Mouse (Mus musculus) adrenal gland, postnatal 25 days (tissue): ENCODE data around the gene Eef1g. TPM values are rescaled to one million over a fixed set of nuclear protein-coding genes. Genes with fewer than 3 reads are reported as not detected.
A peak's percentile ranks its signal among the peaks of the same experiment; 100 is the strongest.

ENCODE experiments used
- DNase-seq: peaks from one replicate; pipeline ENCODE4 v3.0.0; 2021; ENCODE audit warnings: mixed read lengths
- long read RNA-seq: library from polyadenylated mRNA; stranded (forward); transcript quantifications from one replicate; pipeline ENCODE4 v2.0.0, GENCODE M21; 2021
- total RNA-seq: library from RNA; stranded (reverse); gene quantifications from 2 replicates; pipeline ENCODE4 v1.2.3, GENCODE M21; 2021

Eef1g gene
- 327 and 416 TPM in 2 replicates for total RNA-seq
- long read RNA-seq, transcript Eef1g-201 (10 exons, 1,864 nt) = major isoform, 273 of 316 reads
- long read RNA-seq, transcript Eef1g-205 (5 exons, 1,272 nt) = minor isoform, 8 of 316 reads
- long read RNA-seq, partial matches to known transcripts = 35 of 316 reads
- long read RNA-seq, other reads (novel, unspliced or antisense) = 0 of 316 reads

DNA sequence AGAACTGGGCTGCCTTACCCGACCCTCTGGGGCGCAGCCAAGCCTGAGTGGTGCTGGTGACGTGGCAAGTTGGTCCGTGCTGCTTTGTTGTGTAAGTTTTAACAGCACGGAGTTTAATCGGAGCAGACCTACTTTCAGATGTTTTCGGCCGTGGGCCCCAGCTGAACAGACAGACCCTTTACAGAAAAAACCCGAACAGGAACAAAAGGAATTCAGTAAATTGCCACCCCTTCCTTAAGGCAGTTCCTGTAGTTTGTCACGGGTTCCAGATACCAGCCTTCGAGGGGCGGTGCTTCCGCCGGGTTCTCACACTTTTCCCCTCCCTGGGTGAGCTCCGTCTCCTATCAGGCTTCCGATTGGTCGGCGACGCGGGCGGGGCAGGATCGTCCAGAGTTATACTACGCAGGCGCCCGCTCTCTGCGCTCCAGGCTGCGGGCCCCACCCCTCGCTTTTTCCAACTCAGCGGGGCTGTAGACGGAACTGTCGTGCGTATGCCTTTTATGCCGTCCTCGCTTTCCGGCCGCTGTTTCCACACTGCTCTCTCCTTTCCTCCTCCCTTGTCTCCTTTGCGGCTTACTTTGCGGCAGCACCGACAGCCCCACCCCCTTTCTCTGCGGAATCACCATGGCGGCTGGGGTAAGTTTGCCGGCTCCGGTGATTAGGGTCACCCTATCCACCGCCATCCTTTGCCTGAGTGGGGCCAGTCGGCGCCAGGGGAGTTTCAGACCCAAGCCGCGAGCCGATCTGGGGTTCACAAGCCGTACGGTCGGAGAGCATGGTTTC lies at the start of gene Eef1g:
TSS of gene Eef1g (plus strand) at position 452 of the 783 bp plus-strand sequence.
- peak; percentile 97 for DNase-seq

DNA sequence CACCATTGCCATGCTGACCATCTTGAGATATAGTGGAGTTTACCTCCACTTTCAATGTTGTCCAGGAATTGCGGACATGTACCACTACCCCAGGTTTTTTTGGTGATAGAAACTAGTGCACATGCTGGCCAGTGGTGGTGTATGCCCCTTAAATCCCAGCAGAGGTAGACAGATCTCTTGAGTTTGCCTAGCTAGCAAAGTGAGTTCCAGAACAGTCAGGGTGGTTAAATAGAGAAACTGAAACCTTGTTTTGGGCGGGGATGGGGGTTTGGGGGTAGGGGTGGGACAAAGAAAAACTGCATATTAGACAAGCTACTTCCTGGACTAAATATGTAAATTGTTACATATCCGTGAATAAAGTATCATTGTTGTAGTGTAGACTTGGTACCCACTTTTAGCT lies 47.8 kb upstream of the Eef1g start:
- DNase-seq = no peak

DNA sequence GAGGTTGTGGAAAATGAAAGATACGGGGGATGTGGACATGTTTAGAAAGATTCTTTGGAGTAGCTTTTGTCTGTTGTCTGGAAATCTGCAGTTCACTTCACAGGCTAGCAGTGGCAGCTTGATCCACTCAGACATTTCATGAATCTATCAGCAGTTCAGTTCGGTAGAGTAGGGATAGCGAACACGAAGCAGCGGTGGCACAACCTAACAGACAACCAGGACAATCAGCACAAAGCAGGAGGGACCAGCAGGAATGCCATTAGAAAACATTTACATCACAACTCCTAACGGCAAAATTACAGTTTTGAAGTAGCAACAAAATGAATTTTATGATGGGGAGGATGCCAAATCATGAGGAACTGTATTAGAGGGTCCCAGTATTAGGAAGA lies 47.2 kb upstream of the Eef1g start:
- no peak for DNase-seq

DNA sequence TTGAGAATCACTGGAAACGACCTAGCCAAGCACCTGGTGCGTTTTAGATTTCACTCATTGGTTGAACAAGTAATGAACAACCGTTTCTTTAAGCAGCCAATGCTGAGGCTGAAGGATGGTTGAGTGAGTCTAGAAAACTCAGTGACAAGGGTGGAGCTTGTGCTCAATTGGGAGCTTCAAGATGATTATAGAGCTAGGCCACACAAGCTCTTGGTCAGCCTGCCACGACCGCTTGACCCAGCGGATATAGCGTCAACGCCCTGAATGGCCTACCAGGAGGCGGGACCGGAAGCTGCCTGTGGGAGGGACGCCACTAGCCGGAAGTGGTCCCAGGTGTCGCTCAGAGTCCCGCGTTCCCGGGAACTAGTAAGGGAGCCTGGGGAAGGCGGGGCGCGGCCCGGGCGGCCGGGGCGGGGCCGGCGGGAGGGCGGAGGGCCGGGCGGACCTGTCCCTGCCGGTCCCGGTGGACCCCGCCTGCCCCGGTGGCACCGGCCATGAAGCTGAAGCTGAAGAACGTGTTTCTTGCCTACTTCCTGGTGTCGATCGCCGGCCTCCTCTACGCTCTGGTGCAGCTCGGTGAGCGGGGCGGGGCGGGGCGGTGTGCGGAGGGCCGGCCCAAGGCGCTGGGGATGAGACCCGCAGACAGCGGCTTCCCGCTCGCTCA lies 46.6 kb upstream of the Eef1g start, which contains the start of gene B3gat3:
TSS of gene B3gat3 (plus strand) at position 302 of the 664 bp plus-strand sequence.
- peak; percentile 95 for DNase-seq

DNA sequence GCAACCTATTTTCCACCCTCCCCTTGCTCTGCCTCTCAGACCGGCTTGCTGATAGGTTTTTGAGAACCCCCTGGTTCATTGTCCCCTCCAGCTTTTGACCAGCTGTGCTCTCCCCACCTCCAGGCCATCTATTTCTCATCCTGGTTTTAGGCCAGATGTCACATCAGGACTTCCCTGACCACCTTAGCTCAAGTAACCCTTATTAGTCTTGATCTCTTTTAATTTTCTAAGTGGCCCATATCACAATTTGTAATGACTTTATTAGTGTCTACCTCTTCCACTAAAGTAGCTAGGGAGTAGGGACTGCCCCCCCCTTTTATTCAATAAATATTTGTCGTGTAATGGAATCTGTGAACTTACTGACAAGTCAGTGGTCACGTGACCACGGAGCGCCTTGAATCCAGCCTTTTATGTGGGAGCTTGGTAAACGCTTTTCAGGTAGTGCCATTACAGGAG lies 46.0 kb upstream of the Eef1g start:
- no peak for DNase-seq

DNA sequence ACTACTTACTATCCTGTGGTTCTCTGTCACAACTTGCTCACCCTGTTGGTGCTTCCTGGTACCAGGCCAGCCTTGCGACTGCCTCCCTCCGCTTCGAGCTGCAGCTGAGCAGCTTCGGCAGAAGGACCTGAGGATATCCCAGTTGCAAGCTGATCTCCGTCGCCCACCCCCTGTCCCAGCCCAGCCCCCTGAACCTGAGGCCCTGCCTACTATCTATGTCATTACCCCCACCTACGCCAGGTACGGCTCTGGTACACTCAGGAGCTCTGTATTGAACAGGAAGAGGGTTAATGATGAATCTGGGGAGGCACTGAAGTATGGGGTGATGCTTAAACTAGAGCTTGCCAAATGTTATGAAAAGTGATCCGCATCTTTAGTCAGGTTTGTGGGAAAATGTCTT lies 45.1 kb upstream of the Eef1g start:
- no peak for DNase-seq

DNA sequence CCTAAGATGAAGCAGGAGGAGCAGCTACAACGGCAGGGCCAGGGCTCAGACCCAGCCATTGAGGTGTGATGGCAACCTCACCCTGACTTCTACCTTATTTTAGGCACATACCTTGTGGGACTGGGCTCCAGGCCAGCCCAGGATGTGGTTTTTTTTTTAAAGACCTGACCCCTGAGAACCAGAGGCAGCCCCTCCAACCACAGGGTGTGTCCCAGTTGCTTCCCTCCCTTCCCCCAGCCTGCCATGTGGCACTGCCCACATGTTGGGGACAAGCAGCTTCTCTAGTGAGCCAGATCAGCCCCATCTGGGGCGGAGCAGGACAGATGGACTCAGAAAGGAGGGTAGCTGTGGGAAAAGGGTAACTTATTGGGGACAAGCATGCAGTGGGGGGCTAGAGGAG lies 40.1 kb upstream of the Eef1g start:
- no peak for DNase-seq

DNA sequence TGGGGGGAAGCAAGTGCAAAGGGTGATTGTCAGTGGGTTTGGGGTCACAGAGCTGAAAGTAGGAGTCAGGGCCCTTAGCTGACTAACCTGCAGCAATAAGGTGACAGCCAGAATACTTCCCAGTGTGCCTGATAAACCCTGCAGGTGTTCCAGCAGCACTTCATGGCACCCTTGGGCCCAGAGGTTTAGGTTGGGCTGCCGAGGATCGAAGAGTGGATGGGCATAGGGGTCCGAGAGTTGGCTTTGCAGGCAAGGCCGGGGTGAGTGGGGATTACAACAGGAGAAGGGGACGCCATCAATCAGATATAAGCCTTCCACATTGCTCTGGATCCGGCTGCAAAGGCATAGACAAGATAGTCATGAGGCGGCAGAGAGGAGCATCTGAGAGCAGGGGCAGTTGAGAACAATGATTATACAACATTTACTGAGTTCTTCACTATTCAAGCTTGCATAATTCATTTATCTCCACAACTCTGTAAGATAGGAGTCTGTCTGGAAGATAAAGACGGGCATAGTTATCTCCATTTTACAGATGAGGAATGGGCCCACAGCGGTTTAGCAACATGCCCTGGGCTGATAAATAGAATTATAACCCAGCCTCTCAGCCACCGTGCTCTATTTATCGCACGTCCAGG lies 38.8 kb upstream of the Eef1g start:
- no peak for DNase-seq

DNA sequence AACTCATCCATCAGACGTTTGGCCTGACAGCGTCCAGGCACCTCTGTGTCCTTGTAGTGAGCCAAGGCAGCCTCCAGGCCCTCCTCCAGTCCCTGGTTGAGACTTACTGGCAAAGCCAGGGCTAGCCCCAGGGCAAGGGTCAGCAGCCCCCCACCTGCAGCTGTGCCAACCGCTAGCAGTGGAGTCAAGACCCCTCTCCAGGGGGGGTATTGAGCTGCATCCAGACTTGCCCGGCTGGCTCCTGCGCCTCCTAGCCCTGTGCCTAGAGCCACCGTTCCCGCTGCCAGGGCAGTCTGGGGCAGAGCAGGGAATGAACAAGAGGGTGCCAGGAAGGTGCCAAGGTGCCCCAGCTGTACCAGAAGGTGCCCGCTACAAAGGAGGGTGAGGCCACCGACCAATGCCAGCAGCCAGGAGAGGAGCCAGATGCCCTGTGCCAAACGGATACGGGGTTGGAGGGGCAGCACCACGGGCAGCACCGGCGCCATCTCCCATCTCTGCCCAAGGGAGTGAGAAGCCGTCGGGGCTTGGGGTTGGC lies 38.1 kb upstream of the Eef1g start:
- no peak for DNase-seq

DNA sequence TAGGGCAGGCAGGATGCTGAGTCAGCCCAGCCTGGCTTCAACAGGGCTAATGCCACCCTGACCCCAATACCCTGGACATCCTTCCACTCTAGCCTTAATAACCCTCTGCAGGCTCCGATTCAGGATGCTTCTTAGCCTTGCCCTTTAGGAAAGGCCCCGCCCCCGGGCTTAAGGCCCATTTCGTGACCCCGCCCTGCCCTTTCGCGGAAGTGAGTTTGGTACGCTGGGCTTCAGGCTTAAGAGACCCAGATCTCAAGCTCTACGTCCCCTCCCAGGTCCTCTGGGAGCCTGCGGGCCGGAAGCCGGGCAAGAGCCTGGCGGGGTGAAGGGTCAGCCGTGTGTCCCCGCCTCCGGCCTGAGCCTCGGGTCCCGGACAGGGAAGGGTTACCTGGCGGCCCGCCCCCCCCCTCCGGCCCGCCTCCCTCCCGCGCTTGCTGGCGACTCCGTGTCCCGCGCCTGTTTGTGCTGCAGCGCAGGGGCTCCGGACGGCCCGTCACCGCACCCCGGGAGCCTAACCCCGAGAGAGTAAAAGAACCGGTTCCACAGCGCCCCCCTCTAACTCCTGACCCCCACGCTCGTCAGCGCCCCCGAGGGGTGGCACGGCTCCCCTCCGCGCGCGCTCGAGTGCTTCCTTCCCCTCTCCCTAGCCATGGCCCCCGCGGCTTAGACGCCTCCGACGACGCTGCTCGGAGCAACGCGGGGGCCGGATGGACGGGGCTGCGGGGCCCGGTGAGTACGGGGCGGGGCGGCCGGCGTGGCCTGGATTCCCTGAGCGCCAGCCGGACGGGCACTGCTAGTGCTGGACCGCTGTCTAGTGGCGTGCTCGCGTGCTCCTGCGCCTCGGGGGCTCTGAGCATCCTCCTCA lies 37.4 kb upstream of the Eef1g start, which contains the start of the genes Rom1 and Eml3:
TSS of gene Rom1 (minus strand) at position 133 of the 865 bp plus-strand sequence.
TSS of gene Eml3 (plus strand) at position 329 of the 865 bp plus-strand sequence.
- DNase-seq = peak; percentile 90

DNA sequence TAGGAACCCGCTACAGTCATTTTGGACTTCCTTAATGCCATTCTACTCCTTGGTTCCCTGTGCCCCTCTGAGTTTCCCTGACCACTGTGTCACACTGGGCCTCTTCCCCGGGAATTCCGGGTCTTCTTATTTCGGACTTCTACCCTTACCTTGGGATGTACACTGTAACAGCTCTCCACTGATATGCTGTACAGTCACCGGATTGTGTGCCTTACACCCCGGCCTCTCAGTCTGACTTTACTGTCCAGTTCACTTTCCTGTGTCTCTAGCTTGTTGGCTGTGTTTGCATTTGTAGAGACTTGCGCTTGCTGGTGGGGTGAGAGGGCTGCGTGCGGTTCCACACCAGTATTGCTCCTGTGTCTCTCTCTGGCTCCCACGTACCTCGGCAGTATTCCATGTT lies 36.7 kb upstream of the Eef1g start:
- DNase-seq = no peak

DNA sequence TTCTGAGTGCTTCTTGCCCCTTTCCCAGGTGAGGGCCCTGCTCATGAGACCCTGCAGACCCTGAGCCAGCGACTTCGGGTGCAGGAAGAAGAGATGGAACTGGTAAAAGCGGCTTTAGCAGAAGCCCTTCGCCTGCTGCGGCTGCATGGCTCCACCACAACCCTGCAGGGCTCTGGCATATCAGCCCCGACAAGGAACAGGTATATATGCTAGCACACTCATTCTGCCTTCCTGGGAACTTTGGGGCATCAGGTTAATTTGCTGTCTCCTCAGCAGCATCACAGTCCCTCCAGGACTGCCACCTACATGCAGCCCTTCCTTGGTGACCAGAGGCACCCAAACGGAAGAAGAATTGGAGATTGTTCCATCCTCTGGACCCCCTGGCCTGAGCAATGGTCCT lies 36.1 kb upstream of the Eef1g start:
- no peak for DNase-seq

DNA sequence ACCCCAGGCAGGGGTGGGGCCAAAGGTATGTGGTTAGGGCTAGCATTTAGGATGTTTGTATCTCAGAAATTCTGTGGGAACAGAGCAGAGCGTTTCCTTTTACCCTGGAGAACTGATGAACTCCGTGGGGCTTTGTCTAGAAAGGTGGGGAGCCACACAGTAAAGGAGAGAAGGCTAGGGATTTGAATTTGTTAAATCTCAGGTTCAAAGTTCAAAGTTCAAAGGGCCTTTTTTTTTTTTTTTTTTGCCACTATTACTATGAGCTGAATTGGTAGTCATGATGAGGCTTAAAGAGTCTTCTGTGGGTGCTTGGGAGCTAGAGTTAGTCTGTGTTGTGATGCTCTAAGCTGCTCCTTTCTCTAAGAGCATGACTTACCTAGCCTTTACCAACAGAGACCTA lies 30.1 kb upstream of the Eef1g start:
- DNase-seq = no peak

DNA sequence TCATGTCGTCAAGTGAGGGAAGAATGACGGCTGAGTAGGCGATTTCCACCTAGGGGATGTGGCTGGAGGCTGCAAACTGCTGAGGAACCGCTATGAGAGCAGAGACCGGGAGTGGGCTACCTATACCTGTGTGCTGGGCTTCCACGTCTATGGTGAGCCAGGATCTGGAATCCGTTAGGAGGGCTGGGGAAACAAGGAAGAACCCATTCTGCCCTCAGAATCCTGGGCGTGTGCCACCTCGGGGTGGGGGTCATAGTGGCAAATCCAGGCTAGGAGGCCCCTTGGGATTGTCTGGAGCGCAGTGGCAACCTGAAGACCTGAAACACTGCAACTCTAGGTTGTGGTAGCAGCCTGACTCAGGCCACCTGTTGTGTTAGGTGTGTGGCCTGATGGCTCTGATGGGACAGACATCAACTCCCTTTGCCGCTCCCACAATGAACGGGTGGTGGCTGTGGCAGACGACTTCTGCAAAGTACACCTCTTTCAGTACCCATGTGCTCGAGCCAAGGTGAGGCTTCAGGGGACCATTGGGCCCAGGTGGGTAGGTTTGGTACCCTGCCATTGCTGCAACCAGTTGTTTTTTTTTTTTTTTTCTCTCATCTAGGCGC lies 26.2 kb upstream of the Eef1g start:
- DNase-seq = no peak

DNA sequence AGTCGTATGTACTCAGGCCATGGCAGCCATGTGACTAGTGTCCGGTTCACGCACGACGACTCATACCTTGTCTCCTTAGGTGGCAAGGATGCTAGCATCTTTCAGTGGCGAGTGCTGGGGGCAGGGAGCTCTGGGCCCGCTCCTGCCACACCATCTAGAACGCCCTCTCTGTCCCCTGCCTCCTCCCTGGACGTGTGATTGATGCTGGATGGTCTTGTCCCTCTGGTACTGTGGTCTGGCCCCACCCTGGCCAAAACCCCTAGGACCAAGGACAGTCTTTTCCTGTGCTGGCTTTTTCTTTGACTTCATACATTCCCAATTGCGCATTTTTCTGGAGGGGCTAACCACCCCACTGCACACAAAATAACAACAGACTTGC lies 25.7 kb upstream of the Eef1g start:
- DNase-seq = no peak

DNA sequence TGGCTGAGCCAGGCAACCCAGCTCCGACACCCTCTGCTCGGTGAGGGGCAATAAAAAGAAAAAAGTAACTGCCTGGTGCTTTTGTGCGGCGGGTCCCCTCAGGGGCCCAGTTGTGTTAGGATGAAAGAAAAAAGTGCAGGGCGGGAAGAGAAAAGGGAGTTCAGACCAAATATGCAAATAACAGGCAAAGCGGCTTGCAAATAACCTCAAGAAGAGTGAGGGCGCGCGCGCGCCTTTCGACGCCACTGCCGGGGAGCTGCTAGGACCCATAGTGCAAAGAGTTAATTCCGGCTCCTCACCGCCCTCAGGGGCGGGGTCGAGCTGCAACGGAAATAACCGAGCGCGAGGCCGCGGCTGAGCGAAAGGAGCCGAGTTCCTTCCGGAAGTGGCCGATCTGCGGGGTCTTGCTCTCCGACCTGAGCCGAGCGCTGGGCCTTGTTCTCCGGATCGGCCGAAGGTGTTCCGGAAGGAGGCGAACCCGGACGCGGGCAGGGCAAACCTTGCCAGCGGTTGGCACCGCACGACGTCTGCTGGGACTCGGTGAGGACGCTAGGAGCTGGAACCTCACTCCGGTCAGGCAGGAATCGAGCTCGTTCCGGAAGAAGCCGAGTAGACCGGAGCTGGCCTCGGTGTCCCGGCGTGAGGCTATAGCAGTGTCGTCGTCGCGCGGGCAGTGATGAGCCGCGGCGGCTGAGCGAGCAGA lies 25.2 kb upstream of the Eef1g start, which contains the start of gene Mta2:
TSS of gene Mta2 (plus strand) at position 361 of the 703 bp plus-strand sequence.
- DNase-seq = peak; percentile 98

DNA sequence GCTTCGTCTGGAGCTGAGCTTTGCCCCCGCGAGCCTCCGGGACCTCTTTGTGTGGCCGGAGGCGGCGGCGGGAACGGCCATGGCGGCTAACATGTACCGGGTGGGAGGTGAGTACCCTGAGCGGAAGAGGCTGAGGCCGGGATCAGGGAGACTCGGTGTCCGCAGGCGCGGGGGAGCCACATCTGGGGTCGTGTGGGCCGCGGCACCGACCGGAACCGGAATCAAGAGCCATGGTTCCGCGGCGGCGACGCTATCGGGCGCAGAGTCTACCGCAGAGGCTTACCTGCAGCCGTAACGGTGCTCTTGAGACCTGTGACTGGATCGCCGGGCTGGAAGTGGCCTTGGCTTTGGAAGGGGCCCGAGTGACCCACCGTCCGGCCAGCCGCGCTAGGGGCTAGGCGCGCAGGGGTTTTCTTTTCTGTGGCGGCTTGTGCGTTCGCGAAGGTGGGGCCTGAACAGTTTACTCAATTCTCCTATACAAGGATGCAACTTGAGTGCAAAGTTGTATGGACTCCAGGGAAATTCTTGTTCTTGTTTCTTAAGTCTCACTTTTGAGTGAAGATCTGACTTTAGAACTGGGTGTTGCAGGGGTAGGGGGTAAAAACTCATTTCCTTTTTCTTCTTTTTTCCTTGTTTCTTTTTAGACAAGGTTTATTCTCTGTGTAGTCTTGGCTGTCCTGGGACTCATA lies 24.4 kb upstream of the Eef1g start:
- DNase-seq = peak; percentile 59

DNA sequence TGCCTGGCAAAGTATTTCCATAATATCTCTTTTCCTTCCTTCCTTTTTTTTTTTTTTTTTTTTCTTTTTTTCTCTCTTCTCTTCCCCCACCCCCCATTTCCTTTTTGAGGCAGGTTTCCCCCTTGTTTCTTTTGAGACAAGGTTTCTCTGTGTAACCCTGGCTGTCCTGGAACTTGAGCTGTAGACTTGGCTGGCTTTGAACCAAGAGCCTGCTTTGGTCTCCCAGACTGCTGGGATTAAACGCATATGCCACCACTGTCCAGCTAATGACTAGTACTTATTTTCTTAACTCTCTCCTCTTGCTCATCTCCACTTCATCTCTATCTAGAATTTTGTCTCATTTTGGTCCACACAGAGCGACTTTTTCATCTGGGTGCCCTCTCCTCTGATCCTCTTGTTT lies 23.8 kb upstream of the Eef1g start:
- no peak for DNase-seq

DNA sequence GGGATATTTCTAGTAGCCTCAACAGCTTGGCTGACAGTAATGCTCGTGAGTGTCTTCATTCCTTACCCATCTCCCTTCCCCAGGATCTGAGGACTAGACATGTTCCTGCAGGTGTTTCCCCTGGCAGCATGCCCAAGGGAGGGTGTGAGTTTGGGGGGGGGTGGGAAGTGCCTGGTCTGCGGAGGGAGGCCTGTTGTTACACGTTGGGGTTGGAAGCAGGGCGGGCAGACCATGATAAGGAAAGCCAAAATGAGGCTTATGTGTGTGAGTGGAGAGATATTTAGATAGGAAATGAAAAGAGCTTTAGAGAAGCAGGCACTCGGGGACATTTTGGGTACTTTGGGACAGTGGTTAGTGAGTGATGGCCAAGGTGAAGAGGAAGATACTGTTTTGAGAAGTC lies 22.8 kb upstream of the Eef1g start:
- DNase-seq = no peak

DNA sequence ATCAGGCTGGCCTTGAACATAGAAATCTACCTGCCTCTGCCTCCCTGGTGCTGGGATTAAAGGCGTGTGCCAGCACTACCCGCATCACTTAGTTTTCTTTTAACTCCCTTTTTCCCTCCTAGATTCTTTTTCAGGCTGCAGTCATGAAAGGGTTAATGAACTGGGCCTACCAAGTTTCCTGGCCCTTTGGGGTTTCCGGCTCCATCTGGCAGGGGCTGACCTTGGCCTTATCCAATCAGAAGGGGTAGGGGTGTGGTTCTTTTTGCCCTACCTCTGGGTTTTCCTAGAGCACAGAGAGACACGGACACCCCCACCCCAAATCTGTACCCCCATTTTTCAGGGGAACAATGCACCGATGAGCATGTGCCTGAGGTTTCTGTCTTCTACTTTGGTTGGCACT lies 22.1 kb upstream of the Eef1g start:
- peak; percentile 76 for DNase-seq
